Mouse (Mus musculus): Measurements from ENCODE around the gene Snupn. TPM values are rescaled to one million over a fixed set of nuclear protein-coding genes. Genes with fewer than 3 reads are reported as not detected.
"Not testable (repeated sequence)": the region's sequence is repeated elsewhere in the genome, so short reads cannot be mapped to it uniquely, and the experiment has no call there.

Snupn gene
- polyA plus RNA-seq, 1 experiment from 2014 or later, result 31.6 TPM

DNA sequence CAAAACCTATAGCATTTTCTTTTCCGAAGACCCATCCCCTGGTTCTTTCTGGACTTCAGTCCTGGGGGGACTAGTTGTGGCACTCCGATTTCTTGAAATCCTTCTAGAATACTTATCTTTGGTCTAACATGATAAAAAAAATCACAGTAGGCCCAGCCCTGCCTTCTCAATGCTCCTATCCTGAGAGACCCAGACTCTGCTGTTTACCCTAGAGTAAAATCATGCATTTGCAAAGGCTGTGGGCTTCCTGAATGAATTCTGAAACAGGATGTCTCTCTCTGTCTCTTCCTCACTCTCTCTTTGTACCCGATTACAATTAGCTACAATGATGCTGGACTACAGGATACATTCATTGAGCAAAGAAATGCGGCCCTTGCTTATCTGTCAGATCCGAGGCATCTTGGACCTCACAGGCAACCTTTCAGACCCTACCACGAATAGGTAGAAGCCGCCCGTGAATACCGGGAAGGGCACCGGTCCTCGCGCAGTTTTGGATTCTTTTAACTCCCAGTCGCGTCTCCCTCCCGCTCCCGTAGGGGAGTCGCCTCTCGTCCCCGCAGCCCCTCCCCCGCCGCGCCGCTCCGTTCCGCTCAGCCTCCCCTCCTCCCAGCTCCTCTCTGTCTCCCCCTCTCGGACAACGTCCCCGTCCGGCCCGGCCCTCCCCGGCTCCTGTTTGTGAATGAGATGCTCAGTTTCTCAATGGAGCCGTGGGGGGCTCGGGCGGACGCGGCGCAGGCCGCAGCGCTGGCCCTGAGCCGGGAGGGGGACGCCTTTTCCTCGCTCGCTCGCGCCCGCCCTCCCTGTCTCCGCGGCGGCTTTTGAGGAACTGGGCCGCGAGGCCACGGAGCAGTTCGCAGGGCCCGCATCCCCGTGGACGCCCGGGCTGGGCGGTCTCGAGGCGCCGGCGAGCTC lies 43.9 kb downstream of the Snupn start, which contains the start of gene Ptpn9:
Gene Ptpn9 (plus strand): TSS at position 638 of the 912 bp plus-strand sequence.
- Histone ChIP-seq H3K4me3 (peak within 1 kb of the TSS; percentile 98), H3K27ac (peak within 1 kb of the TSS; percentile 99), H3K27me3 (ENCODE audit: low read depth, poor library complexity, severe bottlenecking) (no peaks in the 10 kb centered on the region), H3K9me3 (replicated peaks) (no peaks in the 10 kb centered on the region), H3K4me1 (peaks cover 19% of the 10 kb centered on the region), H3K36me3 (peaks cover 3% of the 10 kb centered on the region)
- DNase-seq (ENCODE audit: low spot score), result peak; percentile 93
- WGBS, result 2% methylated on average over 62 of the region's 62 CpGs

DNA sequence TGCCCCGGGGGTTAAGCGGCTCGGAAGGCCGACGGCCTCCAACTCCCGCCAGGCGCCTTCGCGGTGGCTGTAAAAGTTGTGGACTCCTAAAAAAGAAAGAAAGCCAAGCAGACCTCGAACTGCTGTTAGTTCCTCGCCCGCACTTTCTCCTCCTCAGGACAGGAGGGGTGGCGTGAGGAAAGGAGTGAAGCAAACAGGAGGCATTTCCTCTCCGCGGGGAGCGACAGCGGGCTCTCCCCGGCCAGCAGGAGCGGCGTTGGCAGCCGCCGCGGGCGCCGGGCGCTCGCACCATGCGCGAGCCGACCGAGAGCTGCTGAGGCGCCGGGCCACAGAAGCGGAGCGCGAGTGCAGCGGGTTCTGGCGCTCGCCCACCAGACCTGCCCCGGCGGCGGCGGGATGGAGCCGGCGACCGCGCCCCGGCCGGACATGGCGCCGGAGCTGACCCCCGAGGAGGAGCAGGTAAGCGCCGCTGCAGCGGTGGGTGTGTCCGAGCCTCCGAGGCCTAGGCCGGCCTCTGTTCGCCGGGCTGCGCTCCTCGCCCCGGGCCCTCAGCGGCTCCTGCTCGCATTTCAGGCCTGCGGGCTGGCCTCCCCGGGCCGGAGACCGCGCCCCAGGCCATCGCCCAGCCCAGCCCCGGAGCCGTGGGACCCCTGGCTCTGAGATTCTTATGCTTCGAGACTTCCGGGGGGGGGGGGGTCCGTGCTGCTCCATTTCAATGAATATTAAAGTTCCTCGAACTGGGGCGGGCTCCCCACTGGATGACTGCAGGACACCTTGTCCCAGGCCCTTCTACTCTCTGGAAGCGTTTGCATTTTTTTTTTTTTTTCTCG lies 44.7 kb downstream of the Snupn start:
- H3K9me3 ChIP-seq (replicated peaks), result no peaks in the 10 kb centered on the region
- peaks cover 12% of the 10 kb centered on the region for H3K36me3 ChIP-seq
- WGBS, result under 1% methylated on average over 78 of the region's 80 CpGs
- peaks cover 19% of the 10 kb centered on the region for H3K4me1 ChIP-seq
- peak overlapping the region; percentile 99 for H3K27ac ChIP-seq
- H3K27me3 ChIP-seq (ENCODE audit: low read depth, poor library complexity, severe bottlenecking), result no peaks in the 10 kb centered on the region
- DNase-seq (ENCODE audit: low spot score), result peak; percentile 85
- peak overlapping the region; percentile 98 for H3K4me3 ChIP-seq

DNA sequence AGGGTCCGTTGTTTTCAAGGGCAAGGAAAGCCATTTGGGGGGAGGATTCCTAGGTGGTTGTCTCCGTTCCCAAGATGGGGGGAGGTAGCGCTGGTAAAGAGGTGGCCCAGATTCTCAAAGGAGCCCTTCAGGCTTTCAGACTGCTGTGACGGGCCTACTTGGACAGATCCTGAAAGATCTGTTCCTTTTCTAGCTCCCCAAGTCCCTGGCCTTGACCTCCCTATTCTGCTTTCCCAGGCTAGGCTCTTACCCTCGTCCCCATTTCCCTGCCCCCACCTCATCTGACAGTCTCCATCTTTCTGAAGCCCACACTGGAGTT lies 45.3 kb downstream of the Snupn start:
- DNase-seq (ENCODE audit: low spot score), result no peak
- H3K4me3 ChIP-seq, result peak overlapping the region; percentile 98
- H3K4me1 ChIP-seq, result peaks cover 19% of the 10 kb centered on the region
- peak overlapping the region; percentile 99 for H3K27ac ChIP-seq
- no peaks in the 10 kb centered on the region for H3K9me3 ChIP-seq (replicated peaks)
- peaks cover 15% of the 10 kb centered on the region for H3K36me3 ChIP-seq
- no peaks in the 10 kb centered on the region for H3K27me3 ChIP-seq (ENCODE audit: low read depth, poor library complexity, severe bottlenecking)
- whole genome bisulfite sequencing, result under 1% methylated on average over 5 of the region's 5 CpGs

DNA sequence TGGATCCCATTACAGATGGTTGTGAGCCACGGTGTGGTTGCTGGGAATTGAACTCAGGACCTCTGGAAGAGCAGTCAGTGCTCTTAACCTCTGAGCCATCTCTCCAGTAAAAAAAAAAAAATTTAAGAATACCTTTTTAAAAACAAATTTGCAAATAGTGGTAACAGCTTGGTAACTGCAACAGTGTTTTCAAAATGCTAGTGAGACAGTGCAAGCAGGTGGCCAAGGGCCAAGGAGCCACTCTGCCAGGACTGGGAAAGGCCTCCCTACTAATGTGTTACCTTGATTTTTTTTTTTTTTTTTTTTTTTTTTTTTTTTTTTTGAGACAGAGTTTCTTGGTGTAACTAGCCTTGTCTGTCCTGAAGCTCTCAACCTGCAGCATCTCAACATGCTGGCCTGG lies 46.5 kb downstream of the Snupn start:
- H3K27me3 ChIP-seq (ENCODE audit: low read depth, poor library complexity, severe bottlenecking); DNase-seq (ENCODE audit: low spot score); H3K9me3 ChIP-seq (replicated peaks); H3K4me3 ChIP-seq; H3K27ac ChIP-seq: not testable (repeated sequence)
- H3K4me1 ChIP-seq, result peaks cover 19% of the 10 kb centered on the region
- peaks cover 15% of the 10 kb centered on the region for H3K36me3 ChIP-seq
- 92% methylated on average over 1 of the region's 1 CpGs for WGBS

DNA sequence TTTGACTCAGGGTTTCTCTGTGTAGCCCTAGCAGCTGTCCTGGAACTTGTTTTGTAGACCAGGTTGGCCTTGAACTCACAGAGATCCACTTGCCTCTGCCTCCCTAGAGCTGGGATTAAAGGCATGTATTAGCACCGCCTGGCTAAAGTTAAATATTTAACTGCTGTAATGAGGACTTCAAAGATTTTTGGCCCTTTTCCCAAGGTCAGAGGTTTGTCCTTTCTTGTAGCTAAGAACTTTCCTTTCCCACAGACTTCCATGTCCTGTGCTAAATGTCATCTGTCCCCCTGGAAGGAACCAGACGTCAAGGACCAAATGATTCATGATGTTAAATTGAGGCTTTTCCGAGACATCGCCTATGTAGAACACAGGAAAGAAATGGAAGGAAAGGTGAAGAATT lies 52.3 kb downstream of the Snupn start:
- 70% methylated on average over 4 of the region's 4 CpGs for WGBS
- Histone ChIP-seq H3K4me3 (no peak overlapping the region), H3K4me1 (no peaks in the 10 kb centered on the region), H3K9me3 (replicated peaks) (no peaks in the 10 kb centered on the region), H3K27me3 (ENCODE audit: low read depth, poor library complexity, severe bottlenecking) (no peaks in the 10 kb centered on the region), H3K36me3 (peaks cover 59% of the 10 kb centered on the region), H3K27ac (no peak overlapping the region)
- DNase-seq (ENCODE audit: low spot score), result no peak

DNA sequence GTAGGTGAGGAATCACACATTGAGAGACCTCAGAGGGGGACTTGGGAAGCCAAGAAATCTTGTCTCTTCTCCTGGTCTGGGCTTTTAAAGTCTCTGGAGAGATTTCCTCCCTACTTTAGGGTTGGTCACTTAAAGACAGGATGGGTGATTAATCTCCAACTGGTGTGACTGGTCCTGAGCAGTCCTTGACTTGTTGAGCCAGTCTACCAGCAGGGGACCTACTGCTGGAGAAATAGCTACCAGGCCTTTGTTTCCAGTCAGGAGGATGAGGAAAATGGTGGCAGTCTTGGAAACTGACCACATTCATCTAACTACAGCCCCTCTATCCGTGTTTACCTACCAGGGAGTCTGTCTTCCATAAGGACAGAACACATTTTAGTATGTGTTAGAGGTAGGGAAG lies 61.7 kb downstream of the Snupn start:
- Histone ChIP-seq H3K4me1 (no peaks in the 10 kb centered on the region), H3K4me3 (no peak overlapping the region), H3K27ac (no peak overlapping the region), H3K27me3 (ENCODE audit: low read depth, poor library complexity, severe bottlenecking) (no peaks in the 10 kb centered on the region), H3K36me3 (peaks cover 49% of the 10 kb centered on the region), H3K9me3 (replicated peaks) (no peaks in the 10 kb centered on the region)
- DNase-seq (ENCODE audit: low spot score), result no peak
- WGBS, result 81% methylated on average over 1 of the region's 1 CpGs

DNA sequence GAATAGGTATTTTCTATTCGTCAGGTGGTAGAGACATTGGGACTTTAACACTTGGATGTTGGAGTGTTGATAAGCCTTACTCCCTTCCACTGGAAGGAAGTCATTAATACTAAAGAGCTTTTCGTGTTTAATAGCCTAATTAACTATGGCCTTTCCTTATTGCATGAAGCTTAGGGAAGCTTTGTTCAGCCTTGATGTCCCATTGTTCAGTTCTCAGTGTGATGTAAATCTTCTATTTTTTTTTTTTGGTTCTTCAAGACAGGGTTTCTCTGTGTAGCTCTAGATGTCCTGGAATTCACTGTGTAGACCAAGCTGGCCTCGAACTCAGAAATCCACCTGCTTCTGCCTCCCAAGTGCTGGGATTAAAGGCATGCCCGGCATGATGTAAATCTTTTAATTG lies 62.2 kb downstream of the Snupn start:
- H3K27ac ChIP-seq, result no peak overlapping the region
- no peaks in the 10 kb centered on the region for H3K27me3 ChIP-seq (ENCODE audit: low read depth, poor library complexity, severe bottlenecking)
- H3K36me3 ChIP-seq, result peaks cover 45% of the 10 kb centered on the region
- DNase-seq (ENCODE audit: low spot score), result no peak
- H3K4me1 ChIP-seq, result no peaks in the 10 kb centered on the region
- WGBS, result 91% methylated on average over 4 of the region's 4 CpGs
- no peaks in the 10 kb centered on the region for H3K9me3 ChIP-seq (replicated peaks)
- no peak overlapping the region for H3K4me3 ChIP-seq

DNA sequence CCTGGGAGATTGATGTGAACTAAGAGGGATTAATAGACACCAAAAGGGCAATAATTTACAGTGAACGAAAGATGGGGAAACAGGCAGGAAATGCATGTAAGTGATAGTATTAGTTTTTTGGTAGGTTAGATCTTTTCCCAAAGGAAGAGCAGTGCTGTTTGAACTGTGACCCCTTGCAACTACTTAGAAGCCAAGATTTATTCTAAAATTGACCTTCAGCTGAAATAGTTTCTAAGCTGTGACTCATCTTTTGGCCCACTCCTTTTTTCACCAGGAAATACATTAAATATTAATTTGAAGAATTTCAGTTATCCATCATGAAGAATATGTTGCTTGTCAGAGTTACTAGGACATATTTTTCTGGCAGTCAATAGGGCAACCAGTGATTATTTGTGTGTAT lies 63.1 kb downstream of the Snupn start:
- Histone ChIP-seq H3K27ac (no peak overlapping the region), H3K4me3 (no peak overlapping the region), H3K27me3 (ENCODE audit: low read depth, poor library complexity, severe bottlenecking) (no peaks in the 10 kb centered on the region), H3K36me3 (peaks cover 43% of the 10 kb centered on the region), H3K9me3 (replicated peaks) (no peaks in the 10 kb centered on the region), H3K4me1 (no peaks in the 10 kb centered on the region)
- 87% methylated on average over 1 of the region's 1 CpGs for WGBS
- DNase-seq (ENCODE audit: low spot score), result no peak

DNA sequence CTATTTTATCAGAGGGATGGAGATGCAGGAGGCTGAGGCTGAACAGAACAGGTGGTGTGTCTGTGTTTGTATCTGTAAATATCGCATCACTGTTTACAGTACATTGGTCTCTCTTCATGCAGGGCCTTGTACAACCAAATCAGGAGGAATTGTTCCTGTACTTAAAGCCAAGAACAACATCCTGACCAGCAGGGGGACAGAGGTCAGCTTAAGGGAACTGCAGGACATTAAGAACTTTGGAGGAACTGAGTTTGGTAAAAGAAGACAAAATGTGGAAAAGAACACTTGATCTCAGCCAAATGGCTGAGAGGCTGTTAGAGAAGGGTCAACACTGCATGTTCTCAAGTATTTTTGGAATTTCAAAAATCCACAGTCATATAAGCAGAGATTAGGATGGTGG lies 64.1 kb downstream of the Snupn start:
- Histone ChIP-seq H3K27ac (no peak overlapping the region), H3K9me3 (replicated peaks) (no peaks in the 10 kb centered on the region), H3K27me3 (ENCODE audit: low read depth, poor library complexity, severe bottlenecking) (no peaks in the 10 kb centered on the region), H3K4me1 (no peaks in the 10 kb centered on the region), H3K36me3 (peaks cover 42% of the 10 kb centered on the region), H3K4me3 (no peak overlapping the region)
- 90% methylated on average over 1 of the region's 1 CpGs for WGBS
- DNase-seq (ENCODE audit: low spot score), result no peak

DNA sequence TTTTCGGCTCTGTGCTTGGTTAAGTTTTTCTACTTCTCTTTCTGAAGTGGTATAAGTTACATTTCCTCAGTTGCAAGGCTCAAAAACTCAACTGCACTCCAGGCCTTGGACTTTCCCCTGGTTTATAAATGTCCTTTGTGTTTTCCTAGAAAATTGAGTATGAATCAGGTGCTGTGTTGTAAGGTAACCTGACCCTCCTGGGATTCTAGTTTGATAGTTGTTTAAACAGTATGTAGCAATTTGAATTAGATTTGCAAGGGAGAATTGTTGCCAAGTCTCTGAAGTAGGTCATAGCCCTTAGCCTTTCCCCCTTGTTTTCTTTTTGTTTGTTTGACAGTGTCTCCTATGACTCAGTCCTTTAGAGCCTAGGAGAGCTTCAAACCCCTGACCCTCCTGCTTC lies 67.0 kb downstream of the Snupn start:
- Histone ChIP-seq H3K4me1 (no peaks in the 10 kb centered on the region), H3K9me3 (replicated peaks) (no peaks in the 10 kb centered on the region), H3K27me3 (ENCODE audit: low read depth, poor library complexity, severe bottlenecking) (no peaks in the 10 kb centered on the region), H3K36me3 (peaks cover 62% of the 10 kb centered on the region), H3K27ac (no peak overlapping the region), H3K4me3 (no peak overlapping the region)
- no peak for DNase-seq (ENCODE audit: low spot score)
- WGBS, result 94% methylated on average over 1 of the region's 1 CpGs

DNA sequence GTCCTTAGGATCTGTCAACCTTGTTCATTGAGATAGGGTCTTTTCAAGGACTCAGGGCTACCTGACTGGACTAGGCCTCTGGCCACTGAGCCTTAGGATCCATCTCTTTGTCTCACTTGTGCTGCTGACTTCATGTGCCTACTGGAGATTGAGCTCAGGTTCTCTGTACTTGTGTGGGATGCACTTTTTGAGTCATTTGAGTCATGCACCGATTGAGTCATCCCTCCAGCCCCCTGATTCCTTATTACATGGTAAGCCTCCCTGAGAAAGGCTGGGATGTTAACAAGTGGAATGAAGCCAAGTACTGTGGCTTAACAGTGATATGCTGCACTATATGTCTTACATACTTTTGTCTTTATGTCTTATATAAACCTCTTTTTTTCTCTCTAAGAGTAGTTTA lies 81.1 kb downstream of the Snupn start:
- WGBS, result 93% methylated on average over 1 of the region's 1 CpGs
- Histone ChIP-seq H3K27me3 (ENCODE audit: low read depth, poor library complexity, severe bottlenecking) (no peaks in the 10 kb centered on the region), H3K4me1 (no peaks in the 10 kb centered on the region), H3K4me3 (no peak overlapping the region), H3K27ac (no peak overlapping the region), H3K9me3 (replicated peaks) (no peaks in the 10 kb centered on the region), H3K36me3 (peaks cover 90% of the 10 kb centered on the region)
- no peak for DNase-seq (ENCODE audit: low spot score)
